In the genomic region with DNA sequence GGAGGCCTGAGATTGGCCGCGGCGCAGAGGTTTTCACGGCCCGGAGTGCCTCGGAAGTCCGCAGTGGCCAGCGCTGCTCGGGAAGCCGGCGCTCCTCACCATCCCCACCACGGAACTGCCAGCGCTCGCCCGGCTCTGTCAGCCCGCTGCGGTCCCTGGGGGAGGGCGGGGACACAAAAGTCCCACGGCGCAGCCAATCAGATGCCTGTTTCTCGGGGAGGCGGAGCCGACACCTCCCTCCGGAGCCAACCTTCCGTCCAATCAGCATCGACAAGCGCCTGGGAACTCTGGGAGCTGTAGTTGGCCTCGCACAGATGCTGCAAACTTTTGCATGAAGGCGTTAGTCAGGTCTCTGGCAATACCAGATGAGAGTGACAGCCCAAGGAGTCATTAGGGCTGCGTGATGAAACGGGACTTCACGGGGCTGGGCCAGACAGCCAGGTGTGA, we compare ENCODE assay signal across 8 mouse cellular contexts. TPM values are rescaled to one million over a fixed set of nuclear protein-coding genes. Genes with fewer than 3 reads are reported as not detected.
DNase-seq lines count a peak whose midpoint lies in the region; ATAC-seq lines count a peak whose summit lies in the region.

TSS of gene Sesn2 (minus strand) at position 150 of the 447 bp plus-strand sequence.

- no peaks in the 10 kb centered on the region for H3K36me3 ChIP-seq in heart, embryonic 10.5 days
- no peaks in the 10 kb centered on the region for H3K36me3 ChIP-seq in kidney, embryonic 15.5 days

- H3K27me3 ChIP-seq in heart, embryonic 10.5 days (ENCODE audit: insufficient read depth, poor library complexity, severe bottlenecking) = no peaks in the 10 kb centered on the region
- no peaks in the 10 kb centered on the region for H3K27me3 ChIP-seq in kidney, embryonic 15.5 days

- peak within 1 kb of the TSS; percentile 87 for H3K4me3 ChIP-seq in heart, embryonic 10.5 days
- peak within 1 kb of the TSS; percentile 83 for H3K4me3 ChIP-seq in kidney, embryonic 15.5 days (replicated peaks)

- peak; percentile 83 for ATAC-seq in erythroblast, adult 5-6 weeks (replicated peaks; ENCODE audit: low FRiP score, poor library complexity, severe bottlenecking)
- ATAC-seq in kidney, embryonic 15.5 days (replicated peaks; ENCODE audit: low FRiP score) = peak; percentile 92
- ATAC-seq in monocyte, adult 5-6 weeks (replicated peaks; ENCODE audit: insufficient number of reproducible peaks, low FRiP score, low TSS enrichment, poor library complexity, severe bottlenecking) = peak; percentile 95

- H3K27ac ChIP-seq in heart, embryonic 10.5 days = peak within 1 kb of the TSS; percentile 88
- peak within 1 kb of the TSS; percentile 94 for H3K27ac ChIP-seq in kidney, embryonic 15.5 days

- DNase-seq in B cell, adult 2 months = peak; percentile 96 to 97
- peak; percentile 99 for DNase-seq in brain, adult 2 months (ENCODE audit: low read depth, low spot score)
- DNase-seq in heart, embryonic 10.5 days (ENCODE audit: low spot score) = peak; percentile 99
- DNase-seq in liver = peak; percentile 99
- peak; percentile 98 for DNase-seq in spleen, postnatal 4 days (ENCODE audit: low spot score in 2 of 2)

- peak within 1 kb of the TSS; percentile 82 for H3K9ac ChIP-seq in kidney, embryonic 15.5 days

- H3K9me3 ChIP-seq in heart, embryonic 10.5 days = no peaks in the 10 kb centered on the region
- no peaks in the 10 kb centered on the region for H3K9me3 ChIP-seq in kidney, embryonic 15.5 days (replicated peaks)

- H3K4me2 ChIP-seq in kidney, embryonic 15.5 days = peak within 1 kb of the TSS; percentile 82

- H3K4me1 ChIP-seq in heart, embryonic 10.5 days = peaks cover 36% of the 10 kb centered on the region
- H3K4me1 ChIP-seq in kidney, embryonic 15.5 days = peaks cover 45% of the 10 kb centered on the region

- 0% methylated on average over 32 of the region's 32 CpGs for WGBS in heart, embryonic 10.5 days
- WGBS in kidney, embryonic 15.5 days = under 1% methylated on average over 32 of the region's 32 CpGs

RNA-seq across cellular contexts. Expression of gene Sesn2, which starts in this region (rescaled TPM):
- total RNA-seq in erythroblast, adult 5-6 weeks (2015; ENCODE audit: low replicate concordance) = 3.7 and 4.6 TPM in 2 replicates
- 5.8 and 6.6 TPM in 2 replicates for total RNA-seq in erythroblast, adult 5-6 weeks (2017; ENCODE audit: low replicate concordance)
- polyA plus RNA-seq in heart, embryonic 10.5 days (2016; fragmentation: Nextera tagmentation; extraction: Ambion mirVana) = 9.6 and 10.1 TPM in 2 replicates
- 19.4 and 20.3 TPM in 2 replicates for polyA plus RNA-seq in kidney, embryonic 15.5 days (2015; fragmentation: Nextera tagmentation; extraction: Ambion mirVana)
- total RNA-seq in monocyte, adult 5-6 weeks (2017) = 4.9 to 6.0 TPM (median 5.2 TPM) in 3 replicates

Comparison
In these comparisons a context has a peak if more than half of its experiments do, and no peak if none do; other contexts are left out.
1. Peak in every context shown above with its lines: DNase-seq, ATAC-seq, H3K4me3 ChIP-seq and H3K27ac ChIP-seq.